Mouse (Mus musculus) olfactory bulb, adult 2 months (tissue): ENCODE results near the gene Crhbp. TPM values are rescaled to one million over a fixed set of nuclear protein-coding genes. Genes with fewer than 3 reads are reported as not detected.

Experiments used
- H3K27ac ChIP-seq: fragments of 200-500 bp; 2 replicates; pipeline ENCODE4 v1.5.1; 2012; ENCODE audit warnings: low read depth, low read length; ENCODE audit not compliant: insufficient read depth
- H3K4me1 ChIP-seq: fragments of 200-500 bp; 2 replicates; pipeline ENCODE4 v1.6.1; 2012; ENCODE audit warnings: low read length; ENCODE audit not compliant: control insufficient read depth, insufficient read depth
- H3K4me3 ChIP-seq: fragments of 200-500 bp; 2 replicates; pipeline ENCODE4 v1.5.1; 2012; ENCODE audit warnings: mild to moderate bottlenecking, low read depth, low read length, moderate library complexity; ENCODE audit not compliant: insufficient read depth
- CTCF ChIP-seq: fragments of 200-500 bp; IDR thresholded peaks from 2 replicates; pipeline ENCODE4 v1.5.1; 2012; ENCODE audit warnings: low read depth, mild to moderate bottlenecking, low read length, moderate library complexity; ENCODE audit not compliant: insufficient read depth
- POLR2A ChIP-seq: fragments of 200-500 bp; IDR thresholded peaks from 2 replicates; pipeline ENCODE4 v1.6.1; 2012; ENCODE audit warnings: mild to moderate bottlenecking, low read depth, low read length, moderate library complexity; ENCODE audit not compliant: insufficient read depth
- WGBS: fragments of 180-500 bp; shearing (Covaris S2); methylation state at CpG from one replicate; pipeline ENCODE4 v1.1.7; 2018; 5-methylcytosine and 5-hydroxymethylcytosine counted together
- polyA plus RNA-seq: library from polyadenylated mRNA; stranded (reverse); fragments of >200 nt; gene quantifications from 2 replicates; pipeline ENCODE4 v1.2.4, GENCODE M21; 2012; ENCODE audit warnings: low replicate concordance; ENCODE audit not compliant: missing spikeins, insufficient read depth, insufficient read length

The Crhbp gene
- polyA plus RNA-seq, 1 experiment = not detected

GRCm38 (mm10) chr13:95470970-95471369, 26.2 kb upstream of the Crhbp start:
- Histone ChIP-seq H3K27ac (no peak overlapping the region), H3K4me1 (0 out of 2 replicates have a peak, but pooled peaks cover 2% of the 10 kb centered on the region), H3K4me3 (no peak overlapping the region)
- no peak for TF ChIP-seq POLR2A
- TF ChIP-seq CTCF = no peak
- WGBS = 58% methylated on average over 2 of the region's 2 CpGs

- Histone ChIP-seq H3K4me3 (no peak overlapping the region), H3K27ac (no peak overlapping the region), H3K4me1 (peaks cover 5% of the 10 kb centered on the region; the same call in 1 of the 2 replicates)
- 76% methylated on average over 2 of the region's 2 CpGs for WGBS
- TF ChIP-seq CTCF (no peak), POLR2A (no peak)
Measured at GRCm38 (mm10) chr13:95451529-95451928, 6.8 kb upstream of the Crhbp start.

DNA sequence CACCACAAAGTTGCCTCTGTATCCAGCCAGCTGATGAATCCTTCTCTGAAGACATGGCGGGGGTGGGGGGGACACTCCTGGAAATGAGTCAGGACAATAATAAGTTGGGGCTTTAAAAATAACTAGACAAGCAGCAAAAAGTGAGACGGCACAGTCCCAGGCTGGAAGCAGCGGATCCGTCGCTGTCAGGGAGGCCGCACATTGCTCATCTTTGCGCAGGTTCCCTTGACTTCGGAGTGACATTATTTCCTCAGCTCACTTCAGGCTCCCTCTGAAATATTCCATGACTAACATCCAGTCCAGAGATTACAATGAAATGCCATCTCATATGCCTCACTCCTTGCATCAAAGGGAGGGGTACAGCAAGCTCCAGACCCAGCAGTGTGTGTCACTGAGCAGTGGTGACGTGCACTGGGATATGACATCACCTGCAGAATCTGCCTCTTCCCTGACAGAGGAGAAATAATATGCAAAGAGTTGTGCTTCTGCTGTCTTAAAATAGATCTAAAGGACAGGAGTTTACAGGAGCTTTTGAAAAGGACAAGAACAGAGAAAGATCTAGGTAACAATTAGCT, 6.0 kb upstream of the Crhbp start:
- Histone ChIP-seq H3K4me1 (peaks cover 5% of the 10 kb centered on the region; the same call in 1 of the 2 replicates), H3K27ac (no peak overlapping the region), H3K4me3 (no peak overlapping the region)
- WGBS = 66% methylated on average over 9 of the region's 9 CpGs
- no peak for TF ChIP-seq POLR2A
- TF ChIP-seq CTCF = no peak

DNA sequence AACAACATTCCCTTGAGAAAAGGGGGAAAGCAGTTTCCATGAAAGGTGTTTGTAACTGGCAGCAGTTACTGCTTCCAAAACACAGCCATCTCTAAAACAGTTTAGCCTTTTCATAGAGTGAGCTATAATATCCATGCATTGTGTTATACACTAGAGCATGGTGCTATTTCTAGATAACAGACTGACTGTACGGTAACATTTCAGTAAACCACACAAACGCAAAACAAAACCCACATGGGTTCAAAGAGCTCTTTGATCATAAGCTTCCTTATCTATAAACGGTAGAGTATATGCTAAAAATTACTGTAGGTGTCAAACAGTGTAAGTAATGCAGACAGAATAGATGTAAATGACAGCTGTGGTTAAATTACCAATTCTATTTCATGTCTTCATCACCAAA, 5.0 kb upstream of the Crhbp start:
- no peak for TF ChIP-seq CTCF
- no peak for TF ChIP-seq POLR2A
- no peak overlapping the region for H3K27ac ChIP-seq
- H3K4me1 ChIP-seq = peaks cover 5% of the 10 kb centered on the region; the same call in 1 of the 2 replicates
- no peak overlapping the region for H3K4me3 ChIP-seq
- WGBS = 63% methylated on average over 3 of the region's 3 CpGs

DNA sequence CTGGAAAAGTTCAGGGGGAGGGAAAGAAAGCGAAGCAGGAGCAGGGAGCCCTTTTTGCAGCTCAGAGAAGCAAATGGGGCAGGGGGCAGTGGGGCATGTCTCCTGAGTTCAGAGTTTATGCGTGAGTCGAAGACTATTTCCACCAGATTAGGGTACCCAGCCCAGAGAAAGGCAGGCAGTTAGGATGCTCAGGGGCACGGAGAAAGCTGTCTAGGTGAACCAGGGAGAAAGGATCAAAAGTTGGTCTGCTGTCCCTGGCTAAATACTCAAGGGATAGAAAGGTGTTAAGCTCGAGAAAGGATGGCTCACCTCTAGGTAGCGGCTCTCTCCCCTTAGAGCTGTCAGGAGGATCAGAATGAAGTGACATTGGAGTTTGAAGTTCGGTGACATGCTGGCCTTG, 433 bp downstream of the Crhbp start:
- Histone ChIP-seq H3K4me3 (peak overlapping the region; percentile 73), H3K4me1 (peaks cover 13% of the 10 kb centered on the region), H3K27ac (0 out of 2 replicates have a peak overlapping the region, but pooled peaks have one; percentile 17)
- 34% methylated on average over 7 of the region's 7 CpGs for WGBS
- TF ChIP-seq POLR2A (no peak), CTCF (no peak)

- H3K4me3 ChIP-seq = peak overlapping the region; percentile 73
Measured at GRCm38 (mm10) chr13:95443376-95444233, 1.1 kb downstream of the Crhbp start.

DNA sequence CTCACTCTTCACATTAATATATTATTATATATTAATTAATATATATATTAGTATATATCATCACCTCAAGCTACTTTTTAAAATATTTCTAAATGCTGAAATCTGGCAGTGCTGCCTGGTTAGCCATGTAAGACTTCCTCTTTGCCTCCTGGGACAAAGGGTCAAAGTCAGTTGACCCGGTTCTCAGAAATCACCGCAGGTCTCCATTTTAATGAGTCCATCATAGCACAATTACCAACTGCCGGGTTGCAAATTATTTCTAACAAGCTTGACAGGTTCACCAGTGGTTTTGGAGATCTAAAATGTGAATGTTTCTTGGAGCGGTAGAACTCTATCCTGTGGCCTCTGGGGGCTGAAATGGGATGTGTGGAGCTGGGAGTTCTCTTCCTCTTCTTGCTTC, 1.8 kb downstream of the Crhbp start:
- Histone ChIP-seq H3K27ac (no peak overlapping the region), H3K4me3 (peak overlapping the region; percentile 73), H3K4me1 (peaks cover 17% of the 10 kb centered on the region)
- WGBS = 15% methylated on average over 4 of the region's 4 CpGs
- TF ChIP-seq CTCF (no peak), POLR2A (no peak)

More at GRCm38 (mm10) chr13:95443376-95444233, 1.1 kb downstream of the Crhbp start:
- TF ChIP-seq CTCF = no peak
- 0 out of 2 replicates have a peak, but pooled peaks have one; percentile 10 for TF ChIP-seq POLR2A
- peak overlapping the region; percentile 72 for H3K27ac ChIP-seq
- 3% methylated on average over 46 of the region's 46 CpGs for WGBS
- H3K4me1 ChIP-seq = peaks cover 13% of the 10 kb centered on the region

- WGBS = 32% methylated on average over 5 of the region's 5 CpGs
- no peak for TF ChIP-seq CTCF
- no peak for TF ChIP-seq POLR2A
- Histone ChIP-seq H3K4me3 (no peak overlapping the region), H3K4me1 (peaks cover 22% of the 10 kb centered on the region), H3K27ac (peak overlapping the region; percentile 61; the same call in 1 of the 2 replicates)
Measured at GRCm38 (mm10) chr13:95439569-95439968, 5.2 kb downstream of the Crhbp start.

DNA sequence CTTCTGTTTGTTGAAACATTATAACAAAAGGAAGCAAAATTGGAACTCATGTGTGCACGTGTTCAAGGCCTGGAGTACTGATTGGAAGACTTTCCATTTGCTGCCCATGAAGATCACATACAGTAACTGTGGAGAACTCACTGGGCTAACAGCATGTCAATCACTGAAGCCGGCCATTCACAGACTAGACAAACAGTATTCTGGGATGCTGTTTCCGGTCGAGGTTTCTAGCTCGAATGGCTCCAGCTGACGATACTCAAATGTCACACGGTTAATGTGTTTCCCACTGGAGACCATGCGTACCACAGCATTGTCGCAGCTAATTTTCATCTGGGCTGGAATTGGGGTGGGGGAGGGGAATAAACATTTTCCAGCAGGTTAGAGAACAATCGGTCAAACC, 13.0 kb downstream of the Crhbp start:
- Histone ChIP-seq H3K4me1 (peaks cover 12% of the 10 kb centered on the region), H3K27ac (no peak overlapping the region), H3K4me3 (no peak overlapping the region)
- TF ChIP-seq CTCF (no peak), POLR2A (no peak)
- 90% methylated on average over 10 of the region's 10 CpGs for WGBS
